Mouse (Mus musculus): ENCODE measurements at regions not wholly inside any gene's neighbourhood (a gene's known extent, or its start where the extent isn't known, plus 50 kb on each side); places are given as distances from the start of the nearest gene placed in this dataset.

- Histone ChIP-seq H3K4me1 (ENCODE audit: control insufficient read depth, insufficient read depth, low read length) (no peaks in the 10 kb centered on the region), H3K36me3 (ENCODE audit: control insufficient read depth, insufficient read depth, low read length) (no peaks in the 10 kb centered on the region), H3K27ac (ENCODE audit: low read depth, low read length) (no peak overlapping the region), H3K4me3 (ENCODE audit: low read depth, low read length) (no peak overlapping the region), H3K4me2 (no peak overlapping the region), H3K9ac (ENCODE audit: low read depth, low read length) (no peak overlapping the region), H3K27me3 (ENCODE audit: control insufficient read depth, insufficient read depth, low read length) (no peaks in the 10 kb centered on the region), H3K9me3 (replicated peaks; ENCODE audit: control insufficient read depth, low read length) (no peaks in the 10 kb centered on the region)
- WGBS (ENCODE audit: insufficient replicate concordance), result 61% methylated on average over 4 of the region's 4 CpGs
- ATAC-seq (replicated peaks; ENCODE audit: insufficient number of reproducible peaks, low FRiP score, low TSS enrichment), result no peak
Observed at GRCm38 (mm10) chr9:52255692-52256091, 87.3 kb upstream of the Zc3h12c start.

DNA sequence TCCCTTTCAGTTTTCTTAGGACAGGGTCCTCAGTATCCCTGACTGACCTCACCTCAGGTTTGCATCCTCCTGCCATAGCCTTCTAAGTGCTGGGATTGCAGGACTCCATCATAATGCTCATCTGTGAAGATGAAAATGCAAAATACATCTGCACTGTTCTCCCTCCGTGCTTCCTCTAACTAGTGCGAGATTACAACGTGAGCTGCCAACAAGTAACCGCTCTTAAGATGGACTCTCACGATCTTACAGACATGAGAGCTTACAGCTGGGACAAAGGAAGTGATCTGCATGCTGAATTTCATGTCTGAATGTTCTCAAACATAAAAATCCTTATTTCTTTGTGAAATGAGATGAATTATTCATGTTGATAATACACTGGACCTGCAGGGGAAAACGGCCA lies 86.1 kb upstream of the Zc3h12c start:
- 72% methylated on average over 6 of the region's 6 CpGs for WGBS (ENCODE audit: insufficient replicate concordance)
- Histone ChIP-seq H3K9ac (ENCODE audit: low read depth, low read length) (no peak overlapping the region), H3K27ac (ENCODE audit: low read depth, low read length) (no peak overlapping the region), H3K4me1 (ENCODE audit: control insufficient read depth, insufficient read depth, low read length) (no peaks in the 10 kb centered on the region), H3K9me3 (replicated peaks; ENCODE audit: control insufficient read depth, low read length) (no peaks in the 10 kb centered on the region), H3K27me3 (ENCODE audit: control insufficient read depth, insufficient read depth, low read length) (no peaks in the 10 kb centered on the region), H3K36me3 (ENCODE audit: control insufficient read depth, insufficient read depth, low read length) (no peaks in the 10 kb centered on the region), H3K4me2 (no peak overlapping the region), H3K4me3 (ENCODE audit: low read depth, low read length) (no peak overlapping the region)
- ATAC-seq (replicated peaks; ENCODE audit: insufficient number of reproducible peaks, low FRiP score, low TSS enrichment), result no peak

DNA sequence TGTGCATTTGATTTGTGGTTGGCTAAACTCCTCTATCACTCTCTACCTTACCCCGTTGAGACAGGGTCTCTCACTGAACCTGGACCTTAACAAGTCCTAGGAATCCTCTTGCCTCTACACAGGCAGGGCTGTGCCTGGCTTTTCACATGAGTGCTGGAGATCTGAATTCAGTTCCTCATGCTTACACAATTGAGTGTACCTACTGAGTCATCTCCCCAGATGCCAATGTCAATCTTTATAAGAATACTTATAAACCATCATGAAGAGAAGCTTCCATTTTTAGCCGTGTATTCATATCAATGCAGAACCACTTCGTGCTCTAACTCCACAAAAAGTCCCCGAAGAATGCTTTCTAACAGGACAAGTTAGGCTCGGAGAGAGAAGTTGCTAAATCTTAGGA lies 83.1 kb upstream of the Zc3h12c start:
- 79% methylated on average over 5 of the region's 5 CpGs for WGBS (ENCODE audit: insufficient replicate concordance)
- Histone ChIP-seq H3K36me3 (ENCODE audit: control insufficient read depth, insufficient read depth, low read length) (no peaks in the 10 kb centered on the region), H3K4me3 (ENCODE audit: low read depth, low read length) (no peak overlapping the region), H3K9ac (ENCODE audit: low read depth, low read length) (no peak overlapping the region), H3K27ac (ENCODE audit: low read depth, low read length) (no peak overlapping the region), H3K4me1 (ENCODE audit: control insufficient read depth, insufficient read depth, low read length) (no peaks in the 10 kb centered on the region), H3K9me3 (replicated peaks; ENCODE audit: control insufficient read depth, low read length) (no peaks in the 10 kb centered on the region), H3K4me2 (no peak overlapping the region), H3K27me3 (ENCODE audit: control insufficient read depth, insufficient read depth, low read length) (no peaks in the 10 kb centered on the region)
- no peak for ATAC-seq (replicated peaks; ENCODE audit: insufficient number of reproducible peaks, low FRiP score, low TSS enrichment)

- H3K27ac ChIP-seq (ENCODE audit: low read depth, low read length), result no peak overlapping the region
- H3K9ac ChIP-seq (ENCODE audit: low read depth, low read length), result no peak overlapping the region
- H3K9me3 ChIP-seq (replicated peaks; ENCODE audit: control insufficient read depth, low read length), result no peaks in the 10 kb centered on the region
- 85% methylated on average over 1 of the region's 1 CpGs for WGBS (ENCODE audit: insufficient replicate concordance)
- H3K4me1 ChIP-seq (ENCODE audit: control insufficient read depth, insufficient read depth, low read length), result 0 out of 2 replicates have a peak, but pooled peaks cover 3% of the 10 kb centered on the region
- no peak overlapping the region for H3K4me3 ChIP-seq (ENCODE audit: low read depth, low read length)
- H3K27me3 ChIP-seq (ENCODE audit: control insufficient read depth, insufficient read depth, low read length), result no peaks in the 10 kb centered on the region
- no peaks in the 10 kb centered on the region for H3K36me3 ChIP-seq (ENCODE audit: control insufficient read depth, insufficient read depth, low read length)
- ATAC-seq (replicated peaks; ENCODE audit: insufficient number of reproducible peaks, low FRiP score, low TSS enrichment), result no peak
- no peak overlapping the region for H3K4me2 ChIP-seq
Observed at GRCm38 (mm10) chr9:52246712-52247111, 78.3 kb upstream of the Zc3h12c start.

- 0 out of 2 replicates have a peak, but pooled peaks cover 3% of the 10 kb centered on the region for H3K4me1 ChIP-seq (ENCODE audit: control insufficient read depth, insufficient read depth, low read length)
- H3K4me3 ChIP-seq (ENCODE audit: low read depth, low read length), result no peak overlapping the region
- peak overlapping the region; percentile 27 for H3K4me2 ChIP-seq
- no peaks in the 10 kb centered on the region for H3K36me3 ChIP-seq (ENCODE audit: control insufficient read depth, insufficient read depth, low read length)
- no peaks in the 10 kb centered on the region for H3K27me3 ChIP-seq (ENCODE audit: control insufficient read depth, insufficient read depth, low read length)
- H3K27ac ChIP-seq (ENCODE audit: low read depth, low read length), result no peak overlapping the region
- H3K9ac ChIP-seq (ENCODE audit: low read depth, low read length), result no peak overlapping the region
- WGBS (ENCODE audit: insufficient replicate concordance), result 35% methylated on average over 12 of the region's 12 CpGs
- ATAC-seq (replicated peaks; ENCODE audit: insufficient number of reproducible peaks, low FRiP score, low TSS enrichment), result no peak
- no peaks in the 10 kb centered on the region for H3K9me3 ChIP-seq (replicated peaks; ENCODE audit: control insufficient read depth, low read length)
Observed at GRCm38 (mm10) chr9:52244081-52244480, 75.7 kb upstream of the Zc3h12c start.

GRCm38 (mm10) chr9:52243032-52243431 lies 74.7 kb upstream of the Zc3h12c start:
- 78% methylated on average over 2 of the region's 2 CpGs for WGBS (ENCODE audit: insufficient replicate concordance)
- Histone ChIP-seq H3K27ac (ENCODE audit: low read depth, low read length) (no peak overlapping the region), H3K27me3 (ENCODE audit: control insufficient read depth, insufficient read depth, low read length) (no peaks in the 10 kb centered on the region)

DNA sequence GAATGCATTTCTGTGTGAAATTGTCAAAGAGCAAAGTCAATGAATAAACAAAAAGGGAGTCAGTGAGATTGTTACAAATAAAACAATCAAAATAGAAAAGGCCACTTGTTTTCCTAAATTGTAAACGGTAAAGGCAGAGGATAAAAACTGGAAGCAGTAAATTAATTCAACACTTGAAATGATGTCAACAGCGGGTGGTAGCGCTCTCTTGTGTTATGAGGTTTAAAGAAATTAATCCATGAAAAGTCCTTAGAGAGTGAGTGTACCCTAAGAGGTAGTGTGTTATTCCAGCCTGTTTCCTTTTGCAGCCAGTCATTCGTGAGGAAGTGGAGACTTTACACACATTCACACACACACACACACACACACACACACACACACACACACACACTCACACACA lies 73.2 kb upstream of the Zc3h12c start:
- ATAC-seq (replicated peaks; ENCODE audit: insufficient number of reproducible peaks, low FRiP score, low TSS enrichment), result no peak
- Histone ChIP-seq H3K27me3 (ENCODE audit: control insufficient read depth, insufficient read depth, low read length) (no peaks in the 10 kb centered on the region), H3K9ac (ENCODE audit: low read depth, low read length) (no peak overlapping the region), H3K9me3 (replicated peaks; ENCODE audit: control insufficient read depth, low read length) (no peaks in the 10 kb centered on the region), H3K27ac (ENCODE audit: low read depth, low read length) (no peak overlapping the region), H3K36me3 (ENCODE audit: control insufficient read depth, insufficient read depth, low read length) (no peaks in the 10 kb centered on the region), H3K4me1 (ENCODE audit: control insufficient read depth, insufficient read depth, low read length) (0 out of 2 replicates have a peak, but pooled peaks cover 3% of the 10 kb centered on the region), H3K4me3 (ENCODE audit: low read depth, low read length) (no peak overlapping the region), H3K4me2 (no peak overlapping the region)
- 79% methylated on average over 4 of the region's 4 CpGs for WGBS (ENCODE audit: insufficient replicate concordance)

More at GRCm38 (mm10) chr9:52243032-52243431, 74.7 kb upstream of the Zc3h12c start:
- no peak overlapping the region for H3K9ac ChIP-seq (ENCODE audit: low read depth, low read length)
- H3K9me3 ChIP-seq (replicated peaks; ENCODE audit: control insufficient read depth, low read length), result no peaks in the 10 kb centered on the region
- H3K4me1 ChIP-seq (ENCODE audit: control insufficient read depth, insufficient read depth, low read length), result 0 out of 2 replicates have a peak, but pooled peaks cover 3% of the 10 kb centered on the region
- no peak for ATAC-seq (replicated peaks; ENCODE audit: insufficient number of reproducible peaks, low FRiP score, low TSS enrichment)
- H3K36me3 ChIP-seq (ENCODE audit: control insufficient read depth, insufficient read depth, low read length), result no peaks in the 10 kb centered on the region
- no peak overlapping the region for H3K4me3 ChIP-seq (ENCODE audit: low read depth, low read length)
- no peak overlapping the region for H3K4me2 ChIP-seq

GRCm38 (mm10) chr9:52240585-52241320 lies 72.4 kb upstream of the Zc3h12c start:
- Histone ChIP-seq H3K4me1 (ENCODE audit: control insufficient read depth, insufficient read depth, low read length) (0 out of 2 replicates have a peak, but pooled peaks cover 3% of the 10 kb centered on the region), H3K4me3 (ENCODE audit: low read depth, low read length) (no peak overlapping the region), H3K27me3 (ENCODE audit: control insufficient read depth, insufficient read depth, low read length) (no peaks in the 10 kb centered on the region), H3K9me3 (replicated peaks; ENCODE audit: control insufficient read depth, low read length) (no peaks in the 10 kb centered on the region), H3K27ac (ENCODE audit: low read depth, low read length) (no peak overlapping the region), H3K9ac (ENCODE audit: low read depth, low read length) (no peak overlapping the region), H3K4me2 (no peak overlapping the region), H3K36me3 (ENCODE audit: control insufficient read depth, insufficient read depth, low read length) (no peaks in the 10 kb centered on the region)
- ATAC-seq (replicated peaks; ENCODE audit: insufficient number of reproducible peaks, low FRiP score, low TSS enrichment), result no peak
- 64% methylated on average over 12 of the region's 12 CpGs for WGBS (ENCODE audit: insufficient replicate concordance)

DNA sequence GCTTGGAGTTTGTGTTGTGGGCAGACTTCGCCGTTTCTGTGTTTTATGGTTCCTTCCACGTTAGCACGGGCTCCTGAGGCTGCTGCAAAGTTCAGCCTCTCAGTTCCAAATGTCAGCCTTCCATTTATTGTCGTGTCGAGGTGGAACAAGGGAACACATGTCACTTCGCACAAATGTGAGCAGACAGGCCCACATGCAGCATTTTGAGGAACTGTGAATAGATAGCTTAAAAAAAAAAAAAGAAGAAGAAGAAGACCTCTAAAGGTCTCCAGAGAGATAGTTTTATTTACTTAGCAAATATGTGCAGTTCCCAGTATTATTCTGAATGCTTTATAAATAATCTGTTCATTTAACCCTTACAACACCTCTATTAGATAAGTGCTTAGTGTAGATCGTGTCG lies 66.4 kb upstream of the Zc3h12c start:
- H3K27me3 ChIP-seq (ENCODE audit: control insufficient read depth, insufficient read depth, low read length), result no peaks in the 10 kb centered on the region
- no peak overlapping the region for H3K4me3 ChIP-seq (ENCODE audit: low read depth, low read length)
- no peak for ATAC-seq (replicated peaks; ENCODE audit: insufficient number of reproducible peaks, low FRiP score, low TSS enrichment)
- 78% methylated on average over 9 of the region's 9 CpGs for WGBS (ENCODE audit: insufficient replicate concordance)
- H3K36me3 ChIP-seq (ENCODE audit: control insufficient read depth, insufficient read depth, low read length), result no peaks in the 10 kb centered on the region
- no peak overlapping the region for H3K27ac ChIP-seq (ENCODE audit: low read depth, low read length)
- H3K4me2 ChIP-seq, result no peak overlapping the region
- H3K9me3 ChIP-seq (replicated peaks; ENCODE audit: control insufficient read depth, low read length), result no peaks in the 10 kb centered on the region
- no peak overlapping the region for H3K9ac ChIP-seq (ENCODE audit: low read depth, low read length)
- no peaks in the 10 kb centered on the region for H3K4me1 ChIP-seq (ENCODE audit: control insufficient read depth, insufficient read depth, low read length)

Data from heart, embryonic 11.5 days (tissue).